Mouse (Mus musculus): ENCODE measurements around the gene Rftn2. TPM values are rescaled to one million over a fixed set of nuclear protein-coding genes. Genes with fewer than 3 reads are reported as not detected.

Gene Rftn2
- polyA plus RNA-seq, 1 experiment from 2014 or later = 9.7 TPM

DNA sequence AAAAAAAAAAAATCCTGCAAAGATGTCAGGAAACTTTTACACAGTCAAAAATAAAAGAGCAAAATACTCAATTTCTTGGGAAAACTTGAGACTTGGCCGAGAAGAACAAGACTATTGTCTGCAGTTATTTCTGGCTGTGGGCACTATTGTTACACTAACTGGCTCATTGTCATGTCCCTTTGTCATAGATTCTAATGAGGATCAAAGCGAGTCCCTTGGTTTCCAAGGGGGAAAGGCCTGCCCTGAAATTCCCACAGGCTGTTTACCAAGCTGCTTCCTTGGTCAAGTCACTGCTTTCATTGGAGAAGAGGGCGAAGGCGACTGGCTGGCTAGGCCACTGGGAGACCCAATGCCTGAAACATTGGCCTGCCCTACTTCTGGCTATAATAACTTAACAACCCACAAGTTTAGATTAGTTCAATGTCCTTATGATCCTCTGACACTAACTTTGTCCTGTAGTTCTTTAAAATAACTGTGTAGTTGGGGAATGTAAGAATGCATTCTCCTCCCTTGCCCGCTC is 20.7 kb downstream of the Rftn2 start:
- Histone ChIP-seq H3K27ac (ENCODE audit: low read depth, low read length) (no peak overlapping the region), H3K27me3 (ENCODE audit: control insufficient read depth, insufficient read depth, low read length) (no peaks in the 10 kb centered on the region), H3K4me2 (replicated peaks; ENCODE audit: low read depth, low read length) (no peak overlapping the region), H3K4me1 (replicated peaks; ENCODE audit: control insufficient read depth, insufficient read depth, low read length) (no peaks in the 10 kb centered on the region), H3K9ac (ENCODE audit: low read depth, low read length) (no peak overlapping the region), H3K9me3 (ENCODE audit: control insufficient read depth, low read length) (no peaks in the 10 kb centered on the region), H3K36me3 (ENCODE audit: control insufficient read depth, insufficient read depth, low read length) (no peaks in the 10 kb centered on the region), H3K4me3 (ENCODE audit: low read depth, low read length) (no peak overlapping the region)
- ATAC-seq (ENCODE audit: low FRiP score) (0 out of 2 replicates have a peak, but pooled peaks have one; percentile 45), DNase-seq (ENCODE audit: low spot score) (no peak)
- WGBS = 38% methylated on average over 5 of the region's 5 CpGs

DNA sequence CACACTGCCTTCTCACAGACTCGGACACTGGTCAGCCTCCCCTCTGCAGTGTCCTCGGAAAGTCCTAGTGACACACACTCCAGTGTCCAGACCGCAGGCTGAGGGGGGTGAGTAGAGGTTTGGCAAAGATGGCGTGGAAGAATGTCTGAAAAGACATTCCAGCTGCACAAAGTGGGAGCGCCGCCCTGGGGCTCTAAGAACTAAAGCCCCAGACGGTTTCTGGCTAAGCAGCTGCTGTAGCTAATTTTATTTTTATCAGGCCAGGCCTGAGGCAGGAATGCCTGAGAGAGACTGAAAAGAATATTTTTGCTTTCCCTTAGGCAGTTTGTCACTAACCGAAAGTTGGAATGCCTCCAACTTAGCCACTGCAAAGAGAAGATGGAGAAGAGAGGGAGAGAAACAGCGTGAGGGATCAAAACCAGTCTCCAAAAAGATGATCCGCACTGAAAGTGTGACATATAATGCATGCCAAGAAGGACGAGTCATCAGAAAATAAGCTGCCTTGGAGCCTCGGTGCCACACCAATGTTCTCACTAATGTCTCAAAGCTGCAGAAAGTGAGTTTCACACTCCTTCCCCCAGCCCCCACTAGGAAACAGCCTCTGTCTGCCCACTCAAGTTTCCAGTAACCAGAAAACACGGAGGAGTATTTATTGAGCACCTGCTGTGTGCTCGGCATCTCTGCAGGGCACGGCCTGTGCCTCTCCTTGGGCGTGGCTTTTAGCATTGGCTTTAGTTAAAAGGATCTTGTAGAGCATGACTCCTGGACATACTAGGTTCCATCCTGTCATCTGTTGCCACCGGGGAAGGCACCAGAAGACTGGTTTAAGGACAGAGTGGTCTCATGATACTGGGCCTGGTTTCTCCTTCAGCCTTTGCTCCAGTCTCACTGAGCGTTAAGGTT is 24.5 kb downstream of the Rftn2 start:
- no peaks in the 10 kb centered on the region for H3K9me3 ChIP-seq (ENCODE audit: control insufficient read depth, low read length)
- ATAC-seq (ENCODE audit: low FRiP score) = no peak
- no peaks in the 10 kb centered on the region for H3K36me3 ChIP-seq (ENCODE audit: control insufficient read depth, insufficient read depth, low read length)
- H3K4me1 ChIP-seq (replicated peaks; ENCODE audit: control insufficient read depth, insufficient read depth, low read length) = no peaks in the 10 kb centered on the region
- no peak overlapping the region for H3K27ac ChIP-seq (ENCODE audit: low read depth, low read length)
- 76% methylated on average over 18 of the region's 18 CpGs for WGBS
- no peak overlapping the region for H3K4me2 ChIP-seq (replicated peaks; ENCODE audit: low read depth, low read length)
- H3K27me3 ChIP-seq (ENCODE audit: control insufficient read depth, insufficient read depth, low read length) = no peaks in the 10 kb centered on the region
- no peak overlapping the region for H3K4me3 ChIP-seq (ENCODE audit: low read depth, low read length)
- no peak overlapping the region for H3K9ac ChIP-seq (ENCODE audit: low read depth, low read length)
- no peak for DNase-seq (ENCODE audit: low spot score)

- no peak overlapping the region for H3K9ac ChIP-seq (ENCODE audit: low read depth, low read length)
- H3K4me1 ChIP-seq (replicated peaks; ENCODE audit: control insufficient read depth, insufficient read depth, low read length) = peaks cover 4% of the 10 kb centered on the region; the same call in 1 of the 2 replicates
- H3K4me2 ChIP-seq (replicated peaks; ENCODE audit: low read depth, low read length) = no peak overlapping the region
- ATAC-seq (ENCODE audit: low FRiP score) (0 out of 2 replicates have a peak, but pooled peaks have one; percentile 23), DNase-seq (ENCODE audit: low spot score) (no peak)
- H3K27ac ChIP-seq (ENCODE audit: low read depth, low read length) = no peak overlapping the region
- no peak overlapping the region for H3K4me3 ChIP-seq (ENCODE audit: low read depth, low read length)
- H3K27me3 ChIP-seq (ENCODE audit: control insufficient read depth, insufficient read depth, low read length) = 0 out of 2 replicates have a peak, but pooled peaks cover 2% of the 10 kb centered on the region
- no peaks in the 10 kb centered on the region for H3K36me3 ChIP-seq (ENCODE audit: control insufficient read depth, insufficient read depth, low read length)
- H3K9me3 ChIP-seq (ENCODE audit: control insufficient read depth, low read length) = no peaks in the 10 kb centered on the region
- WGBS = 10% methylated on average over 3 of the region's 3 CpGs
Observed at GRCm38 (mm10) chr1:55198719-55199118, 27.9 kb downstream of the Rftn2 start.

- Histone ChIP-seq H3K4me1 (replicated peaks; ENCODE audit: control insufficient read depth, insufficient read depth, low read length) (peaks cover 4% of the 10 kb centered on the region; the same call in 1 of the 2 replicates), H3K4me2 (replicated peaks; ENCODE audit: low read depth, low read length) (no peak overlapping the region), H3K36me3 (ENCODE audit: control insufficient read depth, insufficient read depth, low read length) (no peaks in the 10 kb centered on the region), H3K27me3 (ENCODE audit: control insufficient read depth, insufficient read depth, low read length) (0 out of 2 replicates have a peak, but pooled peaks cover 2% of the 10 kb centered on the region), H3K9ac (ENCODE audit: low read depth, low read length) (no peak overlapping the region), H3K4me3 (ENCODE audit: low read depth, low read length) (no peak overlapping the region), H3K9me3 (ENCODE audit: control insufficient read depth, low read length) (no peaks in the 10 kb centered on the region), H3K27ac (ENCODE audit: low read depth, low read length) (no peak overlapping the region)
- no peak for ATAC-seq (ENCODE audit: low FRiP score)
- WGBS = 41% methylated on average over 6 of the region's 6 CpGs
- no peak for DNase-seq (ENCODE audit: low spot score)
Observed at GRCm38 (mm10) chr1:55196327-55197003, 30.1 kb downstream of the Rftn2 start.

GRCm38 (mm10) chr1:55195021-55195420 is 31.6 kb downstream of the Rftn2 start:
- no peak overlapping the region for H3K4me2 ChIP-seq (replicated peaks; ENCODE audit: low read depth, low read length)
- H3K36me3 ChIP-seq (ENCODE audit: control insufficient read depth, insufficient read depth, low read length) = no peaks in the 10 kb centered on the region
- H3K4me3 ChIP-seq (ENCODE audit: low read depth, low read length) = no peak overlapping the region
- H3K27ac ChIP-seq (ENCODE audit: low read depth, low read length) = no peak overlapping the region
- WGBS = 53% methylated on average over 4 of the region's 4 CpGs
- H3K9ac ChIP-seq (ENCODE audit: low read depth, low read length) = no peak overlapping the region
- DNase-seq (ENCODE audit: low spot score) = no peak
- no peaks in the 10 kb centered on the region for H3K9me3 ChIP-seq (ENCODE audit: control insufficient read depth, low read length)
- H3K27me3 ChIP-seq (ENCODE audit: control insufficient read depth, insufficient read depth, low read length) = 0 out of 2 replicates have a peak, but pooled peaks cover 2% of the 10 kb centered on the region
- peaks cover 4% of the 10 kb centered on the region; the same call in 1 of the 2 replicates for H3K4me1 ChIP-seq (replicated peaks; ENCODE audit: control insufficient read depth, insufficient read depth, low read length)
- ATAC-seq (ENCODE audit: low FRiP score) = no peak

DNA sequence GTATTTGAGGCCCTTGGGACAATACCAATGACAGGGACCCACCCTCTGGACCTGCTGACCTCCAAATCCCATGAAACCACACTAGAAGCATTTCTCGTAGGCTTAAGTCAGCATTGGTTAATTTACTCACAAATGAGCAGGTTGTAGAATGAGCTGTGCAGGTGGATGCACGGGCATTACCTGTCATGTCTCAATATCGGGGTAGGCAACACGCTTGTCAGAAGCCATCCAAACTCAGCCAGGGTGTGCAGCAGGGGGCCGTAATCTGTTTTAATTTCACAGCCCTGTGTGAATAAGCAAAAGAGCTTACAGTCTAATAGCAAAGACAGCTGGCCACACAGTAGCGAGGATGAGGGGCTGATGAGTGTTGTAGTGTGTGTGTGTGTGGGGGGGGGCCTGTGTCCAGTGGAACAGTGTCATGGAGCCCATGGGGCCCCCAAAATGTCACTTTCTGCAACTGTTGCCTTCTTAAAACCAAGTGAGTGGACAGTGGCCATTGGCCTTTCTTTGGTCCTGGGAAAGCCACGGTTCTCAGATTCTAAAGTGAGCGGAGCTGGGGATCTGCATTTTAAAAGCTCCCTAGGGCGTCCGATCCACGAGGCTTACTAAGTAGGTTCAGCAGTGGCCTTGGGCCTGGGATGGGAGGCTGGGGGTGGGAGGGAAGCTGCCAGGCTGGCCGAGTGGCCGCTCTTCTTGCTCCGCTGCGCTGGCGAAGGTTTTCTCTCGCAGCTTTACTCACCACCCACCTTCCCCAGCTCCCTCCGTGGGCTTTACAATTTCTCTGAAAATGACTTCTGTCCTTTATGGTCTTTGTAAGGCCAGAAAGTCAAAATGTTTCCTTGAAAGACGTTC is 32.3 kb downstream of the Rftn2 start:
- Histone ChIP-seq H3K36me3 (ENCODE audit: control insufficient read depth, insufficient read depth, low read length) (no peaks in the 10 kb centered on the region), H3K4me2 (replicated peaks; ENCODE audit: low read depth, low read length) (peak overlapping the region; percentile 11; the same call in 1 of the 2 replicates), H3K4me1 (replicated peaks; ENCODE audit: control insufficient read depth, insufficient read depth, low read length) (peaks cover 4% of the 10 kb centered on the region; the same call in 1 of the 2 replicates), H3K9me3 (ENCODE audit: control insufficient read depth, low read length) (no peaks in the 10 kb centered on the region), H3K9ac (ENCODE audit: low read depth, low read length) (no peak overlapping the region), H3K4me3 (ENCODE audit: low read depth, low read length) (no peak overlapping the region), H3K27me3 (ENCODE audit: control insufficient read depth, insufficient read depth, low read length) (0 out of 2 replicates have a peak, but pooled peaks cover 2% of the 10 kb centered on the region), H3K27ac (ENCODE audit: low read depth, low read length) (no peak overlapping the region)
- WGBS = 31% methylated on average over 19 of the region's 19 CpGs
- DNase-seq (ENCODE audit: low spot score) (no peak), ATAC-seq (ENCODE audit: low FRiP score) (peak; percentile 53; the same call in 1 of the 2 replicates)

- 55% methylated on average over 2 of the region's 2 CpGs for WGBS
- ATAC-seq (ENCODE audit: low FRiP score) (peak; percentile 47; the same call in 1 of the 2 replicates), DNase-seq (ENCODE audit: low spot score) (no peak)
- Histone ChIP-seq H3K4me2 (replicated peaks; ENCODE audit: low read depth, low read length) (no peak overlapping the region), H3K9me3 (ENCODE audit: control insufficient read depth, low read length) (no peaks in the 10 kb centered on the region), H3K4me1 (replicated peaks; ENCODE audit: control insufficient read depth, insufficient read depth, low read length) (peaks cover 4% of the 10 kb centered on the region; the same call in 1 of the 2 replicates), H3K27me3 (ENCODE audit: control insufficient read depth, insufficient read depth, low read length) (0 out of 2 replicates have a peak, but pooled peaks cover 2% of the 10 kb centered on the region), H3K36me3 (ENCODE audit: control insufficient read depth, insufficient read depth, low read length) (no peaks in the 10 kb centered on the region), H3K4me3 (ENCODE audit: low read depth, low read length) (no peak overlapping the region), H3K9ac (ENCODE audit: low read depth, low read length) (no peak overlapping the region), H3K27ac (ENCODE audit: low read depth, low read length) (no peak overlapping the region)
Observed at GRCm38 (mm10) chr1:55193316-55193715, 33.3 kb downstream of the Rftn2 start.

DNA sequence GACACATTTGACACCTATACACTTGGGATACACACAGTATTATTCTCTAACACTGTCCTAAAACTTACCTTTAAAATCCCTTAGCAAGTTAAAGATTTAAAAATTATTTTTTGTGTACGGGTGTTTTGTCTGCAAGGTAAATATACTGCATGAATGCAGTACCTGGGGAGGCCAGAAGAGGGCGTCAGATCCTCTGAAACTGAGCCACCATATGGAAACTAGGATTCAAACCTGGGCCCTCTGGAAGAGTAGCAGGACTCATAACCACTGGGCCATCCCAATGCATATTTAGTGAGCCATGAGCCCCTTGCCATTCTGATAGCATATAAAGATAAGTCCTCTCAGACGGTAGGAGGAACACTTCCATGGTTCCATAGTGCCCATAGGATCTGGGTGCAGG is 33.8 kb downstream of the Rftn2 start:
- no peak for DNase-seq (ENCODE audit: low spot score)
- Histone ChIP-seq H3K4me3 (ENCODE audit: low read depth, low read length) (no peak overlapping the region), H3K9ac (ENCODE audit: low read depth, low read length) (no peak overlapping the region), H3K27me3 (ENCODE audit: control insufficient read depth, insufficient read depth, low read length) (0 out of 2 replicates have a peak, but pooled peaks cover 2% of the 10 kb centered on the region), H3K36me3 (ENCODE audit: control insufficient read depth, insufficient read depth, low read length) (no peaks in the 10 kb centered on the region), H3K9me3 (ENCODE audit: control insufficient read depth, low read length) (no peaks in the 10 kb centered on the region), H3K4me2 (replicated peaks; ENCODE audit: low read depth, low read length) (no peak overlapping the region), H3K27ac (ENCODE audit: low read depth, low read length) (no peak overlapping the region), H3K4me1 (replicated peaks; ENCODE audit: control insufficient read depth, insufficient read depth, low read length) (peaks cover 4% of the 10 kb centered on the region; the same call in 1 of the 2 replicates)
- 54% methylated on average over 3 of the region's 3 CpGs for WGBS
- ATAC-seq (ENCODE audit: low FRiP score) = no peak; the same call in 1 of the 2 replicates

Data from hindbrain, embryonic 11.5 days (tissue).